Mouse (Mus musculus): Measurements from ENCODE around the gene Parp6. TPM values are rescaled to one million over a fixed set of nuclear protein-coding genes. Genes with fewer than 3 reads are reported as not detected.
A peak's percentile ranks its signal among the peaks of the same experiment; 100 is the strongest.

Gene Parp6
- polyA plus RNA-seq, 1 experiment from 2014 or later, result 29.7 TPM

- no peaks in the 10 kb centered on the region for H3K9me3 ChIP-seq
- H3K36me3 ChIP-seq, result no peaks in the 10 kb centered on the region
- no peak overlapping the region for H3K4me2 ChIP-seq
- no peak for ATAC-seq (ENCODE audit: insufficient number of reproducible peaks, insufficient read depth, low FRiP score, low TSS enrichment, low read depth)
- H3K27ac ChIP-seq, result no peak overlapping the region
- peaks cover 8% of the 10 kb centered on the region; the same call in 1 of the 2 replicates for H3K27me3 ChIP-seq
- H3K4me1 ChIP-seq (replicated peaks), result peaks cover 9% of the 10 kb centered on the region
- WGBS, result 31% methylated on average over 6 of the region's 6 CpGs
- no peak overlapping the region for H3K4me3 ChIP-seq (replicated peaks)
- no peak overlapping the region for H3K9ac ChIP-seq (replicated peaks)
These were observed 70.4 kb downstream of the Parp6 start for GRCm38 (mm10) chr9:59687416-59688046.

- Histone ChIP-seq H3K27ac (no peak overlapping the region), H3K4me1 (replicated peaks) (peaks cover 27% of the 10 kb centered on the region), H3K9ac (replicated peaks) (peak overlapping the region; percentile 47), H3K9me3 (no peaks in the 10 kb centered on the region), H3K4me2 (peak overlapping the region; percentile 65), H3K4me3 (replicated peaks) (peak overlapping the region; percentile 29), H3K36me3 (no peaks in the 10 kb centered on the region), H3K27me3 (peaks cover 14% of the 10 kb centered on the region; the same call in 1 of the 2 replicates)
- ATAC-seq (ENCODE audit: insufficient number of reproducible peaks, insufficient read depth, low FRiP score, low TSS enrichment, low read depth), result no peak
- 7% methylated on average over 23 of the region's 23 CpGs for WGBS
These were observed 74.6 kb downstream of the Parp6 start for GRCm38 (mm10) chr9:59691635-59692094.

GRCm38 (mm10) chr9:59692145-59692544 lies 75.1 kb downstream of the Parp6 start:
- peak overlapping the region; percentile 65 for H3K4me2 ChIP-seq
- H3K4me3 ChIP-seq (replicated peaks), result peak overlapping the region; percentile 29
- no peaks in the 10 kb centered on the region for H3K9me3 ChIP-seq
- H3K36me3 ChIP-seq, result no peaks in the 10 kb centered on the region
- no peak for ATAC-seq (ENCODE audit: insufficient number of reproducible peaks, insufficient read depth, low FRiP score, low TSS enrichment, low read depth)
- H3K27ac ChIP-seq, result no peak overlapping the region
- peaks cover 27% of the 10 kb centered on the region for H3K4me1 ChIP-seq (replicated peaks)
- peaks cover 14% of the 10 kb centered on the region; the same call in 1 of the 2 replicates for H3K27me3 ChIP-seq
- WGBS, result 30% methylated on average over 9 of the region's 9 CpGs
- peak overlapping the region; percentile 47; the same call in 1 of the 2 replicates for H3K9ac ChIP-seq (replicated peaks)

GRCm38 (mm10) chr9:59694571-59695450 lies 77.7 kb downstream of the Parp6 start:
- Histone ChIP-seq H3K27ac (no peak overlapping the region), H3K27me3 (peaks cover 14% of the 10 kb centered on the region; the same call in 1 of the 2 replicates), H3K9me3 (no peaks in the 10 kb centered on the region), H3K9ac (replicated peaks) (no peak overlapping the region), H3K4me3 (replicated peaks) (no peak overlapping the region), H3K36me3 (no peaks in the 10 kb centered on the region), H3K4me1 (replicated peaks) (peaks cover 27% of the 10 kb centered on the region), H3K4me2 (no peak overlapping the region)
- 28% methylated on average over 16 of the region's 16 CpGs for WGBS
- ATAC-seq (ENCODE audit: insufficient number of reproducible peaks, insufficient read depth, low FRiP score, low TSS enrichment, low read depth), result 0 out of 2 replicates have a peak, but pooled peaks have one; percentile 6

- Histone ChIP-seq H3K27me3 (peaks cover 14% of the 10 kb centered on the region; the same call in 1 of the 2 replicates), H3K4me3 (replicated peaks) (no peak overlapping the region), H3K27ac (no peak overlapping the region), H3K9me3 (no peaks in the 10 kb centered on the region), H3K4me2 (no peak overlapping the region), H3K9ac (replicated peaks) (no peak overlapping the region), H3K4me1 (replicated peaks) (peaks cover 27% of the 10 kb centered on the region), H3K36me3 (no peaks in the 10 kb centered on the region)
- WGBS, result 29% methylated on average over 3 of the region's 3 CpGs
- no peak for ATAC-seq (ENCODE audit: insufficient number of reproducible peaks, insufficient read depth, low FRiP score, low TSS enrichment, low read depth)
These were observed 78.3 kb downstream of the Parp6 start for GRCm38 (mm10) chr9:59695451-59695813.

- H3K4me1 ChIP-seq (replicated peaks), result peaks cover 29% of the 10 kb centered on the region
- no peak overlapping the region for H3K4me3 ChIP-seq (replicated peaks)
- no peak for ATAC-seq (ENCODE audit: insufficient number of reproducible peaks, insufficient read depth, low FRiP score, low TSS enrichment, low read depth)
- no peaks in the 10 kb centered on the region for H3K36me3 ChIP-seq
- H3K9ac ChIP-seq (replicated peaks), result no peak overlapping the region
- peaks cover 14% of the 10 kb centered on the region; the same call in 1 of the 2 replicates for H3K27me3 ChIP-seq
- 81% methylated on average over 3 of the region's 3 CpGs for WGBS
- no peaks in the 10 kb centered on the region for H3K9me3 ChIP-seq
- no peak overlapping the region for H3K4me2 ChIP-seq
- H3K27ac ChIP-seq, result no peak overlapping the region
These were observed 79.3 kb downstream of the Parp6 start for GRCm38 (mm10) chr9:59696381-59696780.

Other genes starting within 250 kb of the Parp6 start
- 23.8 and 25.3 TPM in 2 replicates for gene Arih1, start 130.7 kb upstream of the Parp6 start, polyA plus RNA-seq (2016; fragmentation: Nextera tagmentation; extraction: Ambion mirVana)
- gene Hexa, start 77.7 kb upstream of the Parp6 start, polyA plus RNA-seq (2016; fragmentation: Nextera tagmentation; extraction: Ambion mirVana), result 49.7 and 53.0 TPM in 2 replicates
- gene Tmem202, start 77.4 kb upstream of the Parp6 start, polyA plus RNA-seq (2016; fragmentation: Nextera tagmentation; extraction: Ambion mirVana), result 0.19 TPM in 1 of 2 replicates, not detected in the other
- 0.26 and 0.39 TPM in 2 replicates for gene Celf6, start 39.4 kb upstream of the Parp6 start, polyA plus RNA-seq (2016; fragmentation: Nextera tagmentation; extraction: Ambion mirVana)
- gene Pkm, start 39.1 kb downstream of the Parp6 start, polyA plus RNA-seq (2016; fragmentation: Nextera tagmentation; extraction: Ambion mirVana), result 1,583 and 1,668 TPM in 2 replicates
- 0.24 and 0.88 TPM in 2 replicates for gene Gramd2, start 62.9 kb downstream of the Parp6 start, polyA plus RNA-seq (2016; fragmentation: Nextera tagmentation; extraction: Ambion mirVana)
- 11.0 and 14.2 TPM in 2 replicates for gene Senp8, start 133.4 kb downstream of the Parp6 start, polyA plus RNA-seq (2016; fragmentation: Nextera tagmentation; extraction: Ambion mirVana)
- gene Myo9a, start 133.6 kb downstream of the Parp6 start, polyA plus RNA-seq (2016; fragmentation: Nextera tagmentation; extraction: Ambion mirVana), result 15.6 and 16.6 TPM in 2 replicates